Mouse (Mus musculus): ENCODE results near the gene Fam133b.

GRCm38 (mm10) chr5:3504453-3504852 lies 39.2 kb upstream of the Fam133b start:
- TF ChIP-seq POLR2A (IDR thresholded peaks at IDR 0.05; ENCODE audit: insufficient read length, low read depth) (no peak), USF1 (IDR thresholded peaks at IDR 0.05; ENCODE audit: low read depth) (no peak), MYOD1 (IDR thresholded peaks at IDR 0.05; ENCODE audit: control insufficient read depth in 1 of 3, insufficient read length in 2 of 3, low read depth in 2 of 3) (no peak), MAX (IDR thresholded peaks at IDR 0.05; ENCODE audit: low read depth) (no peak), E2F4 (IDR thresholded peaks at IDR 0.05; ENCODE audit: insufficient read depth) (no peak)

Data from myocyte (in vitro differentiated cells).